Mouse (Mus musculus) neural tube, embryonic 12.5 days (tissue): ENCODE data around the gene Ndrg2. TPM values are rescaled to one million over a fixed set of nuclear protein-coding genes. Genes with fewer than 3 reads are reported as not detected.
A peak's percentile ranks its signal among the peaks of the same experiment; 100 is the strongest.

Source experiments
- ATAC-seq: fragments of 200-750 bp; cut with Nextera tagmentation; 2 replicates; pipeline ENCODE4 v1.8.0; 2017; ENCODE audit warnings: low read depth, mild to moderate bottlenecking, moderate TSS enrichment, moderate library complexity; ENCODE audit not compliant: low FRiP score
- H3K27ac ChIP-seq: fragments of 300-500 bp; sonication (generic); 2 replicates; pipeline ENCODE4 v1.5.1; 2016
- H3K27me3 ChIP-seq: fragments of 300-500 bp; sonication (generic); replicated peaks from 2 replicates; pipeline ENCODE4 v1.6.1; 2016; ENCODE audit warnings: mild to moderate bottlenecking
- H3K36me3 ChIP-seq: fragments of 300-500 bp; sonication (generic); 2 replicates; pipeline ENCODE4 v1.6.1; 2016; ENCODE audit warnings: mild to moderate bottlenecking
- H3K4me1 ChIP-seq: fragments of 300-500 bp; sonication (generic); 2 replicates; pipeline ENCODE4 v1.6.1; 2016
- H3K4me2 ChIP-seq: fragments of 300-500 bp; sonication (generic); replicated peaks from 2 replicates; pipeline ENCODE4 v1.6.1; 2016; ENCODE audit warnings: mild to moderate bottlenecking
- H3K4me3 ChIP-seq: fragments of 300-500 bp; sonication (generic); 2 replicates; pipeline ENCODE4 v1.5.1; 2016
- H3K9ac ChIP-seq: fragments of 300-500 bp; sonication (generic); 2 replicates; pipeline ENCODE4 v1.6.1; 2016; ENCODE audit warnings: mild to moderate bottlenecking
- H3K9me3 ChIP-seq: fragments of 300-500 bp; sonication (generic); 2 replicates; pipeline ENCODE4 v1.6.1; 2016; ENCODE audit warnings: mild to moderate bottlenecking
- WGBS: fragments of 180-500 bp; shearing (Covaris S2); methylation state at CpG from one replicate; pipeline ENCODE4 v1.1.7; 2016; 5-methylcytosine and 5-hydroxymethylcytosine counted together
- polyA plus RNA-seq: library from polyadenylated mRNA; unstranded; fragments of >200 nt; fragmentation: Nextera tagmentation; extraction: Ambion mirVana; gene quantifications from 2 replicates; pipeline ENCODE4 v1.2.1, GENCODE M21; 2016

The Ndrg2 gene
- 31.2 and 37.5 TPM in 2 replicates for polyA plus RNA-seq

DNA sequence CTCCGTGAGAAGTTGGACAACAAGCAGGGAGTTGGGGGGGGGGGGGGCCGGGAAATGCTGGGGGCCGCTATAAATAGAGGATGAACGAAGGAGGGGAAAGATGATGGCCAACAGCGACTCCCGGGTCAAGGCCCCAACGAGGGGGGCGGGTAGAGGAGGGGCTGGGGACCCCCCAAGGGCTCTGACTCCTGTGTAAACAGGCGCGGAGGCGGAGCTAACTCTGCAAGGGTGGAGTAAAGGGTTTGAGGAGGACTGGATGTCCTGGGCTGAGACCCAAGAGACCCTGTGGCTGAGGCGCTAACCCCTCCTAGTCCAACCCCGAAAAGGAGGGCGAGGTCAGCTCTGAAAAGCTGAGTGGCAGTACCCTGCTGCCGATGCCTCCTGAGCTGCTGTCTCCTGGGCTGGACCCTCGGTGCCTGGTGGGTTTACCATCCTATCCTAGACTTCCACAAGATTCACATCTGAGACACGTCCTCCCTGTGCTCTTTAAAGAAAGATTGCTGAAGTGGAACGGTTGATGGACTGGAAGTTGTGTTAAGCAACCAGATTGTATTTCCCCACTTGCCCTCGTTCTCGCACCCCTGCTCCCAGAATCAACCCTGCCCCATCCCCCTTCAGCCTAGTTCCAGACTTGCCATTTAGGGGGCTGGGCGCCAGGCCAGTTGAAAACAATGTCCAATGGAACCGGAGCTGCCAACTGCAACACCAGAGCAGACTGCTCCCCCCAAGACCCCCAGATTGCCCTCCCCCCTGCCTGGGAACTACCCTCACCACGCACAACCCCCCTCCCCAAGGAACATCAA lies at the start of gene Ndrg2:
TSS of gene Ndrg2 (minus strand) at position 199 of the 803 bp plus-strand sequence.
- WGBS = 2% methylated on average over 21 of the region's 23 CpGs
- peak; percentile 67 for ATAC-seq
- Histone ChIP-seq H3K27me3 (peaks cover 19% of the 10 kb centered on the region), H3K4me1 (peaks cover 21% of the 10 kb centered on the region), H3K9me3 (no peaks in the 10 kb centered on the region), H3K4me2 (peak within 1 kb of the TSS; percentile 100), H3K4me3 (peak within 1 kb of the TSS; percentile 55), H3K9ac (peak within 1 kb of the TSS; percentile 67), H3K36me3 (no peaks in the 10 kb centered on the region), H3K27ac (no peak within 1 kb of the TSS)

DNA sequence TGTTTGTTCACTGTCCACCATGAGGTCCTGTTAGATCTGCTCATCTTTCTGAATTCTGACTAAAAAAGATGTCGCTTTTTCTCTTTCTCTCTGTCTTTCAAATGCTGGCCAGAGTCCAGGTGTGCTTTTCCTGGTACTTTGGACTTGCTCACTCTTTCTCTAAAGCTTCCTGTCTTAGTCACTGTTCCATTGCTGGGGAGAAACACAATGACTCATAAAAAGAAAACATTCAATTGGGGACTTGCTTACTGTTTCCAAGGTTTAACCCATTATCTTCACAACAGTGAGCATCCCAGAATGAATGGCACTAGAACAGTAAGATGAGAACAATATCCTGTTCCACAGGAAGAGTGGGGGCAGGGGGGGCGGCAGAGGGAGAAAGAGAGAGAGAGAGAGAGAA lies 46.4 kb upstream of the Ndrg2 start:
- Histone ChIP-seq H3K4me3 (no peak overlapping the region), H3K4me1 (no peaks in the 10 kb centered on the region), H3K36me3 (no peaks in the 10 kb centered on the region), H3K9ac (no peak overlapping the region), H3K27ac (no peak overlapping the region), H3K4me2 (no peak overlapping the region), H3K9me3 (no peaks in the 10 kb centered on the region), H3K27me3 (no peaks in the 10 kb centered on the region)
- no peak for ATAC-seq
- 88% methylated on average over 2 of the region's 2 CpGs for WGBS

DNA sequence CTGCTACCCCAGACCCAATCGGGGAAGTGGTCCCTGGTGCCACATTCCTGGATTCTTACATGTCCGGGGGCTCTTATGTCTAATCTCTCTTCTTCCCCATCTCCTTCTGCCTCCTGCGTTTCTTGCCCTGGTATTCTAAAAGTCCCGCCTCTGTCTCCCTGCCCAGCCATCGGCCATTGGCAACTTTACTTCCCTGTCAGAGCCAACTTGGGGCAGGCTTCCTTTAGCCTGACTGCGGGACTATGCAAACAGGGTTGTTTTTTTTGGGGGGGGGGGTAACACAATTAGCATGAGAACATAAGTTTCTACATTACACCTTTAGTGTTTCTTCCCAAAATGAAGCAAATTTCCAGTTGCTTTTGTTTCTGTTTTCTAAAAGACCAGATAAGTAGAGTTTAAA lies 29.4 kb upstream of the Ndrg2 start:
- WGBS = 86% methylated on average over 6 of the region's 6 CpGs
- H3K36me3 ChIP-seq = no peaks in the 10 kb centered on the region
- no peaks in the 10 kb centered on the region for H3K9me3 ChIP-seq
- no peak overlapping the region for H3K27ac ChIP-seq
- H3K4me2 ChIP-seq = no peak overlapping the region
- H3K9ac ChIP-seq = no peak overlapping the region
- peaks cover 6% of the 10 kb centered on the region; the same call in 1 of the 2 replicates for H3K4me1 ChIP-seq
- no peak for ATAC-seq
- H3K27me3 ChIP-seq = no peaks in the 10 kb centered on the region
- no peak overlapping the region for H3K4me3 ChIP-seq

DNA sequence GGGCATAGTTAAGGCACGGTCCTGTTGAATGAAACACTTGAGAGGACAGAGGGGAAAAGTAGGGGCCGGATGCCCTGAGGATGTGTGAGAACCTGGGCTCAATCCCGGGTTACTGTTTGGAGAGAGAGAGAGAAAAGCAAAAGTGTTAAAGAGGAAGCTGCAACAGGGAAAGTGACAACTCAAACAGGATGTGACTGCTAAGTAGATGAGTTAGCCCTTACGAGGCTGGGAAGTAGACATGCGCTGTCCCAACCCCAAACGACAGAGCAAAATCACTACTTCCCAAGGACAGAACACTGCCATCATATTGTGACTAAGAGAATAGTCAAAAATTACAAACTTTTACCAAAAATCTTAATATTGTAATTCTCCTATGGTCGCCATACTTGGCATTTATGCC lies 28.3 kb upstream of the Ndrg2 start:
- Histone ChIP-seq H3K36me3 (no peaks in the 10 kb centered on the region), H3K27me3 (no peaks in the 10 kb centered on the region), H3K27ac (no peak overlapping the region), H3K4me2 (no peak overlapping the region), H3K9me3 (no peaks in the 10 kb centered on the region), H3K4me3 (no peak overlapping the region), H3K9ac (no peak overlapping the region), H3K4me1 (peaks cover 6% of the 10 kb centered on the region; the same call in 1 of the 2 replicates)
- 62% methylated on average over 7 of the region's 7 CpGs for WGBS
- ATAC-seq = no peak

DNA sequence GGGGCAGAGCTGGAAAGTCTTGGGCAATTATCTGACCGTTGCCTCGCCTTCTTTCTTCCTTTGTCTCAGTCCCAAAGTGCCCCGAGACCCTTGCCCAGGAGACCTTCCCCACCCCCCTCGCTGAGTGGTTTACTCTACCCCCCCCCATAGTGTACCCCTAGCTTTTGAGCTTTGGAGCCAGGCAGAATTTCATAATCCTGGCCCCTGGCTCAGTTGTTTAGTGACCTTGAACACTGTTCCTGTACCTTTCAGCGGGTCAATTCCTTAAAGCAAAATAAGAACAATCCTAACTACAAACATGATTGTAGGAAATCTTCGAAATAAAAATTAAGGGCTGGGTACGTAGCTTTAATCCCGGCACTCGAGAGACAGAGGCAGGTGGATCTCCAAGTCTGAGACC lies 27.6 kb upstream of the Ndrg2 start:
- ATAC-seq = no peak
- Histone ChIP-seq H3K27me3 (no peaks in the 10 kb centered on the region), H3K4me3 (no peak overlapping the region), H3K9me3 (no peaks in the 10 kb centered on the region), H3K4me2 (no peak overlapping the region), H3K4me1 (peaks cover 6% of the 10 kb centered on the region; the same call in 1 of the 2 replicates), H3K9ac (no peak overlapping the region), H3K36me3 (no peaks in the 10 kb centered on the region), H3K27ac (no peak overlapping the region)
- 55% methylated on average over 9 of the region's 9 CpGs for WGBS

- no peak overlapping the region for H3K27ac ChIP-seq
- H3K4me3 ChIP-seq = no peak overlapping the region
- no peak for ATAC-seq
- 29% methylated on average over 8 of the region's 8 CpGs for WGBS
- H3K4me1 ChIP-seq = peaks cover 6% of the 10 kb centered on the region; the same call in 1 of the 2 replicates
- H3K4me2 ChIP-seq = no peak overlapping the region
- H3K27me3 ChIP-seq = no peaks in the 10 kb centered on the region
- H3K9me3 ChIP-seq = no peaks in the 10 kb centered on the region
- H3K9ac ChIP-seq = no peak overlapping the region
- H3K36me3 ChIP-seq = no peaks in the 10 kb centered on the region
Measured at GRCm38 (mm10) chr14:51940944-51941560, 27.1 kb upstream of the Ndrg2 start.

DNA sequence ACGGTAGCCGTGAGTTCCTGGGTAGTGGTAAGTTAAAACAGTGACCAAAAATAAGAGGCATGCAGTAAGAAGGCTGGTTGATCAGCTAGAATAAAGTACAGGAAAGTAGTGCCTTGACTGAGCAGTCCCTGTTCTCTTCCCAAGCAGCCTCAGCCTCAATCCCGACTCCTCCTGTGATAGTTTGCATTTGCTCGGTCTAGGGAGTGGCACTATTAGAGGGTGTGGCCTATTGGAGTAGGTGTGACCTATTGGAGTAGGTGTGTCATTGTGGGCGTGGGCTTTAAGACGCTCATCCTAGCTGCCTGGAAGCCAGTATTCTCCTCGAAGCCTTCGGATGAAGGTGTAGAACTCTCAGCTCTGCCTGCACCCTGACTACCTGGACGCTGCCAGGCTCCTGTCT lies 25.0 kb upstream of the Ndrg2 start:
- Histone ChIP-seq H3K36me3 (no peaks in the 10 kb centered on the region), H3K27ac (no peak overlapping the region), H3K9me3 (no peaks in the 10 kb centered on the region; the same call in 1 of the 2 replicates), H3K4me2 (no peak overlapping the region), H3K4me1 (peaks cover 6% of the 10 kb centered on the region; the same call in 1 of the 2 replicates), H3K4me3 (no peak overlapping the region), H3K27me3 (no peaks in the 10 kb centered on the region), H3K9ac (no peak overlapping the region)
- WGBS = 93% methylated on average over 9 of the region's 9 CpGs
- ATAC-seq = no peak

DNA sequence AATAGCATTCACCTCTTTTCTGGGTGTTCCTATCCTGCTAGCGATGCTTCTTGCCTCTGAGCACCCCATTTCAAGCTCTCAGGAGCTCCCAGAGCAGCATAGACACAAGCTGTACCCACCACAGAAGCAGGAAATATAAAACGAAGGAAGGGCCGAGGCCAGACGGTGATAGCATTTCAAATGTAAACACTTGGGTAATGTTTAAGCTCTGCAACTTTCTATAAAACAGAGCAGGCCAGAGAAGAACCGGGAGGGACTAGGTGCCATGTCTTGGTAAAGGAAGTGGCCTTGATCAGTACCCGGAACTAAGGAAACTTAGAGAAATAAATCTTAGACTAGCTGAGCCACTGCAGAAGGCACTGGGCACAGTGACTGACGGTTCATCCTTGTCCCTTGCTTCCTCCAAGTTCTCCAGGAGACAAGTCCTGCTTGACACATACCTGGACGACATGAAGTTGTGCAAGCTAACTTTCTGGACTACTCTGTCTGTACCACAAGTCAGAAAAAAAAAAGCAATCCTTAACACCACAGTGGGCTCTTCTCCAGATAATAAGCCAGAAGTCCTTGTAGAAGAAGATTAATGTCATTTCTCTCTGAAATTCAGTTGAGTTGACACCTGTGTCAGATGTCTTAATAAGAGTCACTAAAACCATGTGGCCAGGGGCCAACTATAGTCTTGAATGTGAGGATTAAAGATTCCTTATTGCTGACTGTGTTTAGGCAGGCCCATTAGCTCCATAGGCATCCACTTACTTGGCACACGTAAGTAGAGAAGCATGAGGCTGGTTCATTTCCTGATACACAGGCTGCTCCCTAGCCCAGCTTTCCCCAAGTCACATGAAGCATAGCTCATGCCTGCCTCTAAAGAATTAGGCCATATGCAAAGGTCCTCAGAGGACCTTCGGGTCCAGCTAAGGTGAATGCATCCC lies 18.4 kb upstream of the Ndrg2 start:
- Histone ChIP-seq H3K4me3 (no peak overlapping the region), H3K36me3 (no peaks in the 10 kb centered on the region), H3K27ac (no peak overlapping the region), H3K4me2 (no peak overlapping the region), H3K9ac (no peak overlapping the region), H3K9me3 (no peaks in the 10 kb centered on the region; the same call in 1 of the 2 replicates), H3K27me3 (0 out of 2 replicates have a peak, but pooled peaks cover 4% of the 10 kb centered on the region), H3K4me1 (no peaks in the 10 kb centered on the region)
- ATAC-seq = no peak
- WGBS = 82% methylated on average over 10 of the region's 10 CpGs

DNA sequence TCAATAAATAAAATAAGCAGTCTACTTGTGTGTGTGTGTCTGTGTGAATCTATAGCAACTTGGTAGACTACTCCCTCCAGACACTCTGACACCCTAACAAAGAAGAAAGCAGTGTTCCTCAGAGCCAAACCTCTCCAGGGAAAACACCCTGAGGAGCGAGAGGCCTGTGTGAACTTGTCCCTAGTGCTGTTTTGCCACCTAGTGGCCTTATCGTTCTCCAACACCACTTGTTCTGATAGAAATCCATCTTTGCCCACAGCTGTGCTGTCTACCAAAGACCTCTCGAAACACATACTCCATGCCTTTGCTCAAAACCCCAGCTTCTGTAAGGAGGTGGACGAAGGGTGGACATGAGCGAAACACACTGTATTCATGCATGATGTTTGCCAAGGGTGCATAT lies 16.9 kb upstream of the Ndrg2 start:
- 38% methylated on average over 5 of the region's 5 CpGs for WGBS

GRCm38 (mm10) chr14:51929968-51930367 lies 16.0 kb upstream of the Ndrg2 start:
- H3K9ac ChIP-seq = no peak overlapping the region
- no peaks in the 10 kb centered on the region for H3K4me1 ChIP-seq
- no peaks in the 10 kb centered on the region for H3K36me3 ChIP-seq
- H3K27me3 ChIP-seq = 0 out of 2 replicates have a peak, but pooled peaks cover 4% of the 10 kb centered on the region
- no peaks in the 10 kb centered on the region for H3K9me3 ChIP-seq
- no peak overlapping the region for H3K4me2 ChIP-seq
- H3K4me3 ChIP-seq = no peak overlapping the region
- no peak overlapping the region for H3K27ac ChIP-seq
- no peak for ATAC-seq
- 77% methylated on average over 9 of the region's 9 CpGs for WGBS

More for the DNA sequence above, 16.9 kb upstream of the Ndrg2 start:
- Histone ChIP-seq H3K4me1 (no peaks in the 10 kb centered on the region), H3K27me3 (0 out of 2 replicates have a peak, but pooled peaks cover 4% of the 10 kb centered on the region), H3K36me3 (no peaks in the 10 kb centered on the region), H3K27ac (no peak overlapping the region), H3K4me3 (no peak overlapping the region), H3K4me2 (no peak overlapping the region), H3K9ac (no peak overlapping the region), H3K9me3 (no peaks in the 10 kb centered on the region; the same call in 1 of the 2 replicates)
- peak; percentile 63 for ATAC-seq

- ATAC-seq = no peak
- Histone ChIP-seq H3K27ac (no peak overlapping the region), H3K9ac (no peak overlapping the region), H3K4me3 (no peak overlapping the region), H3K4me2 (no peak overlapping the region), H3K9me3 (no peaks in the 10 kb centered on the region), H3K4me1 (no peaks in the 10 kb centered on the region), H3K36me3 (no peaks in the 10 kb centered on the region), H3K27me3 (0 out of 2 replicates have a peak, but pooled peaks cover 4% of the 10 kb centered on the region)
- 86% methylated on average over 8 of the region's 8 CpGs for WGBS
Measured at GRCm38 (mm10) chr14:51929309-51929943, 15.5 kb upstream of the Ndrg2 start.
